Mouse (Mus musculus) neural tube, embryonic 10.5 days (tissue): ENCODE measurements around the gene Mgea5.
A peak's percentile ranks its signal among the peaks of the same experiment; 100 is the strongest.
"Not testable (repeated sequence)": the region's sequence is repeated elsewhere in the genome, so short reads cannot be mapped to it uniquely, and the experiment has no call there.

ENCODE experiments used
- DNase-seq: peaks from one replicate; pipeline ENCODE4 v3.0.0-alpha.2; 2017; ENCODE audit warnings: low spot score; ENCODE audit errors: extremely low spot score

Gene Mgea5

GRCm38 (mm10) chr19:45783181-45783932 is at the start of gene Mgea5:
Mgea5 (minus strand) TSS chr19:45783837.
- peak; percentile 99 for DNase-seq

GRCm38 (mm10) chr19:45830679-45831078 is 47.0 kb upstream of the Mgea5 start:
- DNase-seq, result no peak

GRCm38 (mm10) chr19:45827736-45828135 is 44.1 kb upstream of the Mgea5 start:
- DNase-seq, result no peak

GRCm38 (mm10) chr19:45827125-45827524 is 43.5 kb upstream of the Mgea5 start:
- DNase-seq, result no peak

DNA sequence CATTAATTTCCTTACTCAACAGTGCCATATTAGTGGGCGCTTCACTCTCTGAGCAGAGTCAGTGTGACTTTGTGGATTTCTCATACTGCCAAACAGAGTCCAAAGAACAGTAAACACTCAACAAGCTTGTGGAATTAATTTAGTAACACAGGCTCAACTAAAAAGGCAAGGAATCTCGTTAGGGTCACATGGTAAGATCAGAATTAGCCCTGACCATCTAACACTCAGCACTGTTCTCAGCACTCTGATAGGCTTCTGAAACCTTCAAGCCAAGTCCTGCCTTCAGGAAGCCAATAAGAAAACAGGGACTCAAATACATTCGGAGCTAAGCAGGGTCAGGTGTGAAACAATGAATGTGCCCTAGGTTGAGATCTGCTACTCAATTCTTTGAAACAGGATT is 42.5 kb upstream of the Mgea5 start:
- no peak for DNase-seq

GRCm38 (mm10) chr19:45821832-45822231 is 38.2 kb upstream of the Mgea5 start:
- no peak for DNase-seq

- DNase-seq, result no peak
These were observed 34.3 kb upstream of the Mgea5 start for GRCm38 (mm10) chr19:45817816-45818490.

- no peak for DNase-seq
These were observed 33.1 kb upstream of the Mgea5 start for GRCm38 (mm10) chr19:45816727-45817126.

- peak; percentile 54 for DNase-seq
These were observed 32.3 kb upstream of the Mgea5 start, which contains the start of gene Kcnip2 for GRCm38 (mm10) chr19:45815831-45816405. Kcnip2 (minus strand) TSS chr19:45816061.

DNA sequence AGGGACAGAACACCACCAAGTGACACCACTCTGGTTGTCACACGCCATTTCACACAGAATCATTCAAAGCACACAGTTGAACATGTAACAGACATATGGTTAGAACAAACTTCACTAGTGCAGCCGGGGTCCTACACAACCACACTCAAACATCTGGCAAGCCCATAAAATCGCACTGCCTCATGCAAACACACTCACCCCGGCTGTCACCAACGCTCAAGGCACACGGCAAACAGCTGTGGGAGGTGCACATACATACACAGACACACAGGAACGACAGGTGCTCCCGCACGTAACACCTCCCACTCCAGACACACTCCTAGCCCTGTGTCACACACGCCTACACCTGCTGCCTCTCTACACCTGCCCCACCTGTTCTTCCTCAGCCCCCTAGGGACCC is 31.5 kb upstream of the Mgea5 start:
- DNase-seq, result no peak

DNA sequence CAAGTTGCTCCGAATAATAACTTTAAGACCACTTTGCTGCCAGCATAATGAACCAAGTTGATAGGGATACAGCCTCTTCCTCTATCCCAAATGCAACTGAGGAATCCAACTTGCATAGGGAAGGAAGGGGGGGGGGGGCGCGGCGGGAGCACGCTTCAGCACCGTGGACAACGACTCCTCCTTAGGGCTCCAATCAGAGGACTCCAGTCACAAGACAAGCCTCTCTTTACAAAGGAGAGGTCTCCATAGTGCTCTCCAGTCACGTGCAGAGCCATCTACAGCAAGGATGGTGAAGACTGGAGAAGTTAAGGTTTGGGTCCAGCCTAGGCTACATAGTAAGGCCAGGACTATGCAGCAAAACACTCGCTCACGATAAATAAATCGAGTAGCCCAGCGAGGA is 30.2 kb upstream of the Mgea5 start:
- DNase-seq, result peak; percentile 59

- DNase-seq, result peak; percentile 89
These were observed 29.6 kb upstream of the Mgea5 start for GRCm38 (mm10) chr19:45813263-45813662.

DNA sequence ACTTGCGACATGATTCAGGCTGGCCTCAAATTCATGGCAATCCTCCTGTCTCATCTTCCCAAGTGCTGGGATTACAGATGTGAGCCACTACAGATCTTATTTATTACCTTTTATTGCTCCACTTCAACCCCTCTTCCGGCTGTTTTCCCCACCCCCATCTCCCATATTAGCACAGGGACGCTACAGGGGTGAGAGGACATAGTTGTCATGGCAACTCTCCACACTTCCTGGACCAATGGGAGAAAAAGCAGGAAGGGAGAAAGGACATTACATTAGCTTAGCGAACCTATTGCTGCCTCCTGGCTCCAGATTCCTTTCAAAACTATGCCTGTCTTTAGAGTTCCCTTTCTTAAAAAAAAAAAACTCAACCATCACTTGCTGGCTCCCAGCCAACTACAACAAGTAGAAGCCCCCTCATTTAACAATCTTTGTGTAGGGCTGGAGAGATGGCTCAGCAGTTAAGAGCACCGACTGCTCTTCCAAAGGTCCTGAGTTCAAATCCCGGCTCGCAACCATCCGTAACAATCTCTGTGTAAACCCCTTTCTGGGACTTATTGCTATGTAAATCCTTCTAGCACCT is 29.1 kb upstream of the Mgea5 start:
- DNase-seq, result no peak

DNA sequence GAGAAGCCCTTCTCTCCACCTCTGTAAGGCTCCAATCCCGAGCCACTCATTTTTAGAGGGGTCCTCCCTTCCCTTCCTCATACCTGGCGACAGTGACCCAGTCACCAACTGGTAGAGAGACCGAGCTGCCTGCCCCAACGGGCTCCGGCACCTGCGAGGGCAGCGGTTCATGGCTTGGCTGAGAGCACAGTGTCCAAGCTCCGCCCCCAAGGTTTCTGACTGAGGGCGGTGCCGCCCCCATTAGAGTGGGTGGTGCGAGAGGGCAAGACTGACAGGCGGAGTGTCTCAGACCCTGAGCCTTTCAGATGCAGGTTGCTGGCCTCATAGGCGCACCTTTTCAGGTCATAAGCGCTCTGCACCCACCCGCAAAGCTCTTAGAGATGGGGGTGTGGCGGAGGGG is 28.5 kb upstream of the Mgea5 start:
- DNase-seq, result peak; percentile 56

DNA sequence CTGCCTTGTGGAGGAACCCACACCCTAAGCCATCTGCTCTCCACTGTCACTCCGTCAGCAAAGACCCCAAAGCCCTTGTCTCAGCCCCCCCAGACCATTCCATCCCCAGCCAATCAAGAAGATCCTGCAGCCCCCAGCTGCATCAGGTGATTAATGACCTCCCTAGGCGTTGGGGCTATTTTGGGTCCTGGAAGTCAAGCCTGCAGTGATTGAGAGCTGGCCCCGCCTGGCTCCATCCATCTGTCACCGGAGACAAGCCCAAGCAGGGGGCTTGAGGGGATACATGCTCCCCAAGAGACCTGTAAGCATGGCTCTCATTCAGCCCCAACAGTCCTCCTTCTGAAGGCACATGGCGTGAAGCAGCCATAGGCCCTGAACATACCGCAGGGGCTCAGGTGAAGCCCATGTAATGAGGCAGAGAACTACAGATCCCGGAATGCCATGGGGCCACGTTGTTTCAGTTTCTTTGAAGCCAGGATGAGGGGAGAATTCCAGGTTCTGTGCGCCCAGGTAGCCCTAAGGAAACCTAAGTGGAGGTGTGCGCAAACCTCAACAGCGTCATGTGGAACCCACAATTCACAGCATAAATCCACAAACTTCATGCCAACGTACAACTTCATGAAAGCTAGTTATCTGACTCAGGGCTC is 27.5 kb upstream of the Mgea5 start:
- no peak for DNase-seq

DNA sequence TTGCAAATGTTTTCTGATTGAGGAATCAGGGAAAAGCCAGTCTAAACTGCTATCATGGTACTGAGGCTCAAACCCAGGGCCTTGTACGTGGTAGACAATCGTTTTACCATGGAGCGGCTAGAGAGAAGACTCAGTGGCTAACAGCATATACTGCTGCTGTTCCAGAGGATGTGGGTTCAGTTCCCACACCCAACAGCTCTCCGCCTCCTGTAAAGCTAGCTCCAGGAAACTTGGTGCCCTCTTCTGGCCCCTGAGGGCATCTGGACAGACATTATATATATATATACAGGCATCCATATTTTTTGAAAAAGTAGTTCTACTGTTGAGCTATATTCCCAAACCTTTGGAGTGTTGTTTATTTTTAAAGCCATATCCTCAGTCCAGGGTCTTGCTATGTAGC is 24.1 kb upstream of the Mgea5 start:
- no peak for DNase-seq

DNA sequence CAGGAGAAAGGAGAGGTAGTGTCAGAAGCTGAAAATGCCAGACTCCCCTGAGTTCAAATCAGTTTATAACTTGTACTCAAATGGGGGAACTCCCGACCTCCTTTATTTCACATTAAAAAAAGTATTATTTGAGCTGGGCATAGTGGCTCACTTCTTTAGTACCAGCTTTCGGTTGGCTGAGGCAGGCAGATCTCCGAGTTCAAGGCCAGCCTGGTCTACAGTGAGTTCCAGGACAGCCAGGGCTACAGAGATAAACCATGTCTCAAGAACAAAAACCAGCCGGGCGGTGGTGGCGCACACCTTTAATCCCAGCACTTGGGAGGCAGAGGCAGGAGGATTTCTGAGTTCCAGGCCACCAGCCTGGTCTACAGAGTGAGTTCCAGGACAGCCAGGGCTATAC is 22.2 kb upstream of the Mgea5 start:
- not testable (repeated sequence) for DNase-seq

- peak; percentile 42 for DNase-seq
These were observed 21.1 kb upstream of the Mgea5 start for GRCm38 (mm10) chr19:45804593-45805368.

DNA sequence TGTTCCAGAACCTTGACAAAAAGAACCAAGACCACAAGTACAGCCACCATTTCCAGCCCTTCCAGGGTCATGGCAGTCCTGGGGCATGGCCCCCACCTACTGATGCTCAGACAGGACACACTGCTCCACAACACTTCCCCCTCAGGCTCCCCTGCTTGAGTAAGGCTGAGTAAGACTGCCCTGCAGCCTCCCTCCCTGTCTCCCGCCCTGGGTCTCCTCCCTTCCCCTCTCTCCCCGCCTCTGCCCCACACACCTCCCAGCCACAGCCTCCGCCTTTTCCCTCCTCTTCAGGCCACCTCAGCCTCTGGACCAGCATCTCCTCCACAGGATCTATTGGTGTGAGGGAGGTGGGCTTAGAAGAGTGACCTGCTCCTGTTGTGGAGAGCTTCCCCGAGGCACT is 19.8 kb upstream of the Mgea5 start:
- DNase-seq, result no peak

GRCm38 (mm10) chr19:45802702-45803101 is 19.1 kb upstream of the Mgea5 start:
- DNase-seq, result no peak

DNA sequence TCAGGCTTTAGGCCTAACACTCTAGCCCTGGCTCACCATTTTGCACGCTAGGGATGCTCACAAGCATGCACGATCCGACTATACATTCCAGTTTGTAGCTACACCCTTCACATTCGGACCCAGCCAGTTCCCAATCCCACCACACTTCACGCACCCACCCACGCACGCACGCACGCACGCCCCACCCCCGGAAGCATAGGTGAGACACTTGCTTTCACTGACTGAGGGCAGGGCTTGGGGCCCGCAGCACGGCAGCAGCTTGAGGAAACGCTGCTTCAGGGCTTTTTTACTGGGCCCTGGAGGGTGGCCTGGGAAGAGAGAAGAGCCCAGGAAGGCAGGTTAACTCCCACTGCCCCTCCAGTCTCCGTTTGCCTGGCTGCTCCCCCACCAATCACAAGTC is 13.2 kb upstream of the Mgea5 start:
- DNase-seq, result no peak
